Mouse (Mus musculus) forebrain, embryonic 11.5 days (tissue): ENCODE results near the gene Mndal. TPM values are rescaled to one million over a fixed set of nuclear protein-coding genes. Genes with fewer than 3 reads are reported as not detected.
"Not testable (repeated sequence)": the region's sequence is repeated elsewhere in the genome, so short reads cannot be mapped to it uniquely, and the experiment has no call there.

Experiments used
- ATAC-seq: fragments of 200-750 bp; cut with Nextera tagmentation; replicated peaks from 2 replicates; pipeline ENCODE4 v1.8.0; 2017; ENCODE audit warnings: moderate TSS enrichment; ENCODE audit not compliant: low FRiP score
- DNase-seq: peaks from one replicate; pipeline ENCODE4 v3.0.0-alpha.2; 2017; ENCODE audit warnings: low spot score
- H3K27ac ChIP-seq: fragments of 300-500 bp; sonication (generic); 2 replicates; pipeline ENCODE4 v1.5.1; 2014; ENCODE audit warnings: low read depth, low read length
- H3K27me3 ChIP-seq: fragments of 300-500 bp; sonication (generic); 2 replicates; pipeline ENCODE4 v1.6.1; 2014; ENCODE audit warnings: mild to moderate bottlenecking, low read length, mixed read lengths; ENCODE audit not compliant: control insufficient read depth, insufficient read depth
- H3K36me3 ChIP-seq: fragments of 300-500 bp; sonication (generic); 2 replicates; pipeline ENCODE4 v1.6.1; 2014; ENCODE audit warnings: mild to moderate bottlenecking, low read length, moderate library complexity, mixed read lengths; ENCODE audit not compliant: control insufficient read depth, insufficient read depth
- H3K4me1 ChIP-seq: fragments of 300-500 bp; sonication (generic); replicated peaks from 2 replicates; pipeline ENCODE4 v1.6.1; 2014; ENCODE audit warnings: low read length, mixed read lengths; ENCODE audit not compliant: control insufficient read depth, insufficient read depth
- H3K4me2 ChIP-seq: fragments of 300-500 bp; sonication (generic); 2 replicates; pipeline ENCODE4 v1.6.1; 2014; ENCODE audit warnings: low read depth, mild to moderate bottlenecking, low read length, moderate library complexity, mixed read lengths; ENCODE audit not compliant: severe bottlenecking
- H3K4me3 ChIP-seq: fragments of 300-500 bp; sonication (generic); 2 replicates; pipeline ENCODE4 v1.5.1; 2014; ENCODE audit warnings: low read depth, low read length
- H3K9ac ChIP-seq: fragments of 300-500 bp; sonication (generic); 2 replicates; pipeline ENCODE4 v1.6.1; 2014; ENCODE audit warnings: low read length
- H3K9me3 ChIP-seq: fragments of 300-500 bp; sonication (generic); 2 replicates; pipeline ENCODE4 v1.6.1; 2016; ENCODE audit warnings: low read length, mixed read lengths; ENCODE audit not compliant: control insufficient read depth
- WGBS: fragments of 180-500 bp; shearing (Covaris S2); extraction: QIAGEN DNeasy Blood & Tissue Kit; methylation state at CpG from one replicate; pipeline ENCODE4 v1.1.7; 2014; 5-methylcytosine and 5-hydroxymethylcytosine counted together
- polyA plus RNA-seq: library from polyadenylated mRNA; unstranded; fragments of >200 nt; fragmentation: Nextera tagmentation; extraction: Ambion mirVana; gene quantifications from 2 replicates; pipeline ENCODE4 v1.2.1, GENCODE M21; 2014

Mndal gene
- polyA plus RNA-seq: 0.65 TPM in 1 of 2 replicates, not detected in the other

DNA sequence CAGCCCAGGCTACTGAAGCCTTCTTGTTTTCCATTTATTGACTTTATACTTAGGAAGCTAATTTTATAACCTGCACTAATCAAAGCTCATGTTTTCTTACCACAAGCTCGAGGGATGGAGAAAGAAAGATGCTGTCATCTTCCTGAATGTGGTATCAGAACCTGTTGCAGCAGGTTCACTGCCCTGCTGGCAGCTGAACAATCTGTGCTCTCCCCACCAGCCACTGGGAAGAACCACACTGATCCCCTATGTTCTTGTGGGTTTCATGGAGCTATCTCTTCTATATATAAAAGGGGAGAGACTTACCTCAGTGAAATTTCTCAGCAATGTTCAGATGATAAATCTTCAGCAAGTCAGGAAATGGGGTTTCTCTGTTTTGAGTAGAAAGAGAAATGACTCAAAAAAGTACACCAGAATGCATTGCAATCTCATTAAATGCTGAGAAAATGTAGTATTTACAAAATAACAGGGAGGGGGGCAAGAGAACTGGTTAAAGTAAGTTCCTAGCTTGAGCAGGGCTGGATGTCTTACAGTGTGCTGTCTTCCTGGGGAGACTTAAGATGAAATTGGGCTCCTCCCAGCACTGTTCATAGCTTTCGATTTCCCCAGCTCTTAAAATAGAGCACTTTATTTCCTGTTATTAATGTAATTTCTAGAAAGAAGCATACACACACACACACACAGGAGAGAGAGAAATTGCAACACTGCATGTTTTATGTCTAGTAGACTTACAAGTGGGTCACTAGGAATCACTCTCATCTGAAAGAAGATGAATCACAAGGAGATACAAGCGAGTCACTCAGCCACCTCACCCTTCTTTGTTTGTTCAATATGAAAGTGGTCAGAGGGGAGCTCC lies at the start of gene Mndal, which contains the start of gene Ifi203:
Gene Mndal (minus strand): TSS at position 568 of the 856 bp plus-strand sequence.
Gene Ifi203 (minus strand): TSS at position 749 of the 856 bp plus-strand sequence.
- 80% methylated on average over 3 of the region's 3 CpGs for WGBS
- not testable (repeated sequence) for DNase-seq, H3K27me3 ChIP-seq, H3K9me3 ChIP-seq, H3K27ac ChIP-seq, H3K4me3 ChIP-seq, H3K9ac ChIP-seq, ATAC-seq, H3K4me2 ChIP-seq, H3K36me3 ChIP-seq, H3K4me1 ChIP-seq

DNA sequence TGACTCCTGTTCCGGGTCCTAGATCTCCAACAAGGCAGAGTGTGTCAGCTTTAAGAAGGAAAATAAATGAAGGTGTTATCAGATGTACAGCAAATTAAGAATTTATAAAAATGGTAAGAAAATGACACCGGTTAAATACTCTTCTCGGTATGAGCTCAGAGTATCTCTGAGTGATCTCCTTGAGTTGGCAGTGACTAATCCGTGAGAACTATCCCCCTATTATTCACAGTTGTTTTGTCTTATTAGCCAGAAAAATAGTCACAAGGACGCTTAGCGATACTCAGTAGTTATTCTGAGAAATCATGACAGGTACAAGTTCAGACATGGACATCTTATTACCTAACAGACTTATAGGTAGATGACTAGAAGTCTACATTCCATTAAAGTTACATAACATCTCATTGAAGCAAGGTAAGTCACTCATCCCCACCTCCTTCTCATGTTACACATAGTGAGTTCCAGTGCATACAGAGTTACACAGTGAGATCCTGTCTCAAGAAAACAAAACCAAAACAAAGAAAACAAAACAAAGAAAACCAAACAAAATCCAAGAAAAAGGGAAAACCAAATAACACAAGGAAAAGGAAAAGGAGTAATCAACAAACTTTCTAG lies 40.5 kb upstream of the Mndal start, which contains the start of gene Ifi202b:
Gene Ifi202b (minus strand): TSS at position 51 of the 612 bp plus-strand sequence.
- not testable (repeated sequence) for H3K27me3 ChIP-seq, H3K27ac ChIP-seq, H3K9me3 ChIP-seq, H3K4me2 ChIP-seq, H3K4me3 ChIP-seq, ATAC-seq, H3K9ac ChIP-seq, H3K36me3 ChIP-seq, DNase-seq, H3K4me1 ChIP-seq
- WGBS: 89% methylated on average over 6 of the region's 6 CpGs

DNA sequence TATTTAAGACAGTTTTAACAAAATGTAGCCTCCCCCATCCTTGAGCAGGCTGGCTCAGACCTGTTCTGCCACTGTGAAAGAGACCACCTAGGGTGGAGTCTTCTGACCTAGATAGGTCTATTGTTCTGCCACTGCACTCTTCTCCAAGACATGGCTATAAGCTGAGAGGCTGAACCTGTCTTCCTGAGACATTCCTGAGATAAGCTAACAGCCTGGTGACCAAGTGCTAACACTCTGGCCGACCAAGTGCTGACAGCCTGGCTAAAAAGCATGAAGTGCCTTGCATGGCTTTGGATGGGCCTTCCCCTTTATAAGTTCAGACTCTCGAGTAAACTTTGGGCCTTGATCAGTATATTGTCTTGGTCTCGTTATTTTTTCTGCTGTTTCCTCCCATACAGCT lies 38.7 kb upstream of the Mndal start:
- not testable (repeated sequence) for H3K4me2 ChIP-seq, H3K9me3 ChIP-seq, H3K27me3 ChIP-seq, H3K4me3 ChIP-seq, H3K36me3 ChIP-seq, DNase-seq, ATAC-seq, H3K27ac ChIP-seq, H3K4me1 ChIP-seq, H3K9ac ChIP-seq
- 63% methylated on average over 3 of the region's 3 CpGs for WGBS

DNA sequence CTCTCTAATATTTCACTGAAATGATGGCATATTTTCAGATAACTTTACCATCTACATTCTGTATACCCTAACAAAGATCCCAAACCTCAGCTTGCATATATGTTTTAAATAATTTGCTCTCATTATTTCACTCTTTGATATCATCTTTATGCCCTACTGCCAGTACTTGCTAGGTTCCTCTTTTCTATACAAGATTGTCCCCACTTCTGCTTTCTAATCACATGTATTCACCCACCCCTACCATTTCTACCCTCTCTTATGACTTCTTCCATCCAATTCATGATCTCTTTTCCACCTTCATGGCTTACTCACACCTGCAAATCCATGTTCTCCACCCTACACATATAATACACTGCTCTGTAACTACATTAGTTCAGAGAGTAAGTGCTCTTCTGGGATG lies 35.3 kb upstream of the Mndal start:
- Histone ChIP-seq H3K4me1 (no peaks in the 10 kb centered on the region), H3K4me2 (no peak overlapping the region), H3K9ac (no peak overlapping the region), H3K27me3 (no peaks in the 10 kb centered on the region), H3K4me3 (no peak overlapping the region), H3K36me3 (no peaks in the 10 kb centered on the region), H3K9me3 (no peaks in the 10 kb centered on the region), H3K27ac (no peak overlapping the region)
- DNase-seq (no peak), ATAC-seq (no peak)

DNA sequence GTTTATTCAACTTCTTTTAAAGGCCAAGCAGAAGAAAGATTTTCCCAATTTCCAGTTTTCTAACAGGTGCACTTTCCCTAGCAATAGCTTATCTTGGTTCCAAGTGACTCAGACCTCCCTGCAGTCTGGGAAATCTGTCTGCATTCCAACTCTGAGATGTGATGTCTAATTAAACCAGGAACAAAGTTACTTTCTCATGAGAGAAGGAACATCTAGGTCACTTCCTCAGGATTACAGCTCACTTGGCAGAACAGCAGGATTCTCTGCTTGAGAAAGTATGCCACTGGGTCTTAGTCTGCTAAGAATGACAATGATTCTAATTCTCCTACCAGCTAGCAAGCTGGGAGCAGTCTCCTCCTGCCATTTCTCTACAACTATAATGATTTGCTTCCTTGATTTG lies 30.8 kb upstream of the Mndal start:
- no peak for ATAC-seq
- Histone ChIP-seq H3K36me3 (no peaks in the 10 kb centered on the region), H3K27ac (no peak overlapping the region), H3K9me3 (no peaks in the 10 kb centered on the region), H3K9ac (no peak overlapping the region), H3K27me3 (no peaks in the 10 kb centered on the region), H3K4me2 (no peak overlapping the region), H3K4me3 (no peak overlapping the region), H3K4me1 (no peaks in the 10 kb centered on the region)
- no peak for DNase-seq

DNA sequence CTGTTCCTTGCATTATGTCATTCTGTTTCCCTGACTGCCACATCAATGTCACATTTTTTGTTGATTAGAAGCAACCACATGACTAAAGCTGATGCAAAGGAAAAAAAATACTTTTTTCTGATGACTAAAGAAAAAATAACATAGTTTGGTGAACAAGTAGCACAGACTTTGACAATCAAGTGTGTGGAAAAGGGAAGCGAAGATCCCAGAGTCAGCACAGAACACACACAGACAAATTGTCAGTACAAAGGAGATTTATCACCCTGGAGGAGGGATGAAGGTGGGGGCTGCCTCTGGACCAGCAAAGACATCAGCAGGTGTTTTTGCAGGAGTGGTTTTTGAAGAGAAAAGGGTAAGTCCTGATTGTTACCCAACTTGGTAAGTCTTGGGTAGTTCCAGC lies 19.2 kb upstream of the Mndal start:
- not testable (repeated sequence) for H3K9me3 ChIP-seq, H3K27me3 ChIP-seq, DNase-seq, ATAC-seq, H3K4me2 ChIP-seq, H3K9ac ChIP-seq, H3K4me3 ChIP-seq, H3K27ac ChIP-seq, H3K4me1 ChIP-seq, H3K36me3 ChIP-seq
- 83% methylated on average over 1 of the region's 1 CpGs for WGBS

DNA sequence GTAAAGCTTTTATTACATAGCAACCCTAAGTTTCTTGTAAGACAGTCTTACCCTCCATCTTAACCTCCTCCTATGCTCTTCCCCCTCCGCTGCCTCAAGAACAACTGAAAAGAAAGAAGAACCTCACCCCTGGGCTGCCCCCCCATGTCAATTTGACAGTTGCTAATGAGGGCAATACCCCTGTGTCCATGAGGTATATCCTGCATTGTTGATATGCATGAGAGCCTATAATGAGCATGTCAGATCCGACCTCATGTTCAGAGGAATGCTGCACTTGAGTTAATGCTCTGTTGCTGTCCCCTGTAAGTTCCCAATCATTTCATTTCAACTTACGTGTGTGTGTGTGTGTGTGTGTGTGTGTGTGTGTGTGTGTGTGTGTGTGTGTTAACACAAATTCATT lies 17.7 kb upstream of the Mndal start:
- not testable (repeated sequence) for H3K9me3 ChIP-seq, H3K4me3 ChIP-seq, H3K36me3 ChIP-seq, H3K4me1 ChIP-seq, H3K27me3 ChIP-seq, H3K27ac ChIP-seq, H3K4me2 ChIP-seq, DNase-seq, H3K9ac ChIP-seq
- 0 out of 2 replicates have a peak, but pooled peaks have one; percentile 60 for ATAC-seq
- WGBS: 52% methylated on average over 3 of the region's 3 CpGs

DNA sequence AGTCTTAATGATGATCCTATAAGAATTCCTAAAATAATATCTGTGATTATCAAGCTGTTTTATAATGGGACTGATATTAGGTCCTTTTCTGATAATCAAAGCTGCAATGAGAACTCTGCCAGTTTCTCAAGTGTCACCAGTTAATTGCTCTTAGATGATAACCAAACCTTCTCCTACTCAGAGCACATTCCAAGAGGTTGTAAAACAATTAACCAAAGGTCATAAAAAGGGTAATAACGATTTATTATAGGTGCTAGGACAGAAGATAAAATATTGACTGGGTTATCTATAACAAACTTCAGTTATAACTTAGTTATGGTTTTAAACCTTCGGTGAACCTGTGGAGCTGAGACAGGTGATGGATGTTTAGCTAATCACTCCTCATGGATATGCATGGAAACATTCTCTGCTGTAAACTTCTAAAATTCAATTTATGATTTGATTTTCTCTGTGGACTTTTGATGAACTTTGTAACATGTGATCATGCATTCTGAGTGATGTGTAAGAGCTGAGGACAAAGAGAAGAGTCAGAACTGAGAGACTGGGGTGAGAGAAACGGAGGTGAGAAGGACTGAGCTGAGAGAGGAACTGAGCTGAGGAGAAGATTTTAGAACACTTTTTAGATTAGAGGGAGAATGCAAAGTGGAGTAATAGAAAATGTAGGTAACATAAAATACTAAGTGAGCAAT lies 13.7 kb upstream of the Mndal start:
- not testable (repeated sequence) for H3K4me1 ChIP-seq, H3K9me3 ChIP-seq, H3K27ac ChIP-seq, ATAC-seq, H3K36me3 ChIP-seq, H3K27me3 ChIP-seq, H3K4me2 ChIP-seq, H3K9ac ChIP-seq, H3K4me3 ChIP-seq, DNase-seq
- 84% methylated on average over 3 of the region's 3 CpGs for WGBS
